Mouse (Mus musculus): ENCODE data around the gene Krt81. TPM values are rescaled to one million over a fixed set of nuclear protein-coding genes. Genes with fewer than 3 reads are reported as not detected.

Gene Krt81
- 0.29 TPM in 1 of 2 replicates, not detected in the other for total RNA-seq (2015)
- not detected in 2 replicates for total RNA-seq (2017)

- no peak for ATAC-seq (replicated peaks; ENCODE audit: poor library complexity)
Observed at GRCm38 (mm10) chr15:101463651-101464050, at the start of gene Krt81. TSS of gene Krt81 (minus strand) at chr15:101463751.

- no peak for ATAC-seq (replicated peaks; ENCODE audit: poor library complexity)
Observed at GRCm38 (mm10) chr15:101508247-101508646, 44.7 kb upstream of the Krt81 start.

- no peak for ATAC-seq (replicated peaks; ENCODE audit: poor library complexity)
Observed at GRCm38 (mm10) chr15:101506896-101507758, 43.6 kb upstream of the Krt81 start.

- ATAC-seq (replicated peaks; ENCODE audit: poor library complexity) = peak; percentile 44; the same call in 1 of the 2 replicates
Observed at GRCm38 (mm10) chr15:101497181-101497580, 33.6 kb upstream of the Krt81 start.

- no peak for ATAC-seq (replicated peaks; ENCODE audit: poor library complexity)
Observed at GRCm38 (mm10) chr15:101495266-101495665, 31.7 kb upstream of the Krt81 start.

- no peak for ATAC-seq (replicated peaks; ENCODE audit: poor library complexity)
Observed at GRCm38 (mm10) chr15:101494203-101494602, 30.7 kb upstream of the Krt81 start.

- ATAC-seq (replicated peaks; ENCODE audit: poor library complexity) = no peak
Observed at GRCm38 (mm10) chr15:101493713-101494112, 30.2 kb upstream of the Krt81 start.

GRCm38 (mm10) chr15:101492718-101493117 lies 29.2 kb upstream of the Krt81 start:
- ATAC-seq (replicated peaks; ENCODE audit: poor library complexity) = no peak

- ATAC-seq (replicated peaks; ENCODE audit: poor library complexity) = no peak
Observed at GRCm38 (mm10) chr15:101491431-101491830, 27.9 kb upstream of the Krt81 start, which contains the start of gene Krt83. TSS of gene Krt83 (minus strand) at chr15:101491512.

GRCm38 (mm10) chr15:101485911-101486635 lies 22.5 kb upstream of the Krt81 start:
- ATAC-seq (replicated peaks; ENCODE audit: poor library complexity) = no peak; the same call in 1 of the 2 replicates

GRCm38 (mm10) chr15:101484939-101485338 lies 21.4 kb upstream of the Krt81 start:
- ATAC-seq (replicated peaks; ENCODE audit: poor library complexity) = peak; percentile 76

- no peak for ATAC-seq (replicated peaks; ENCODE audit: poor library complexity)
Observed at GRCm38 (mm10) chr15:101483646-101484045, 20.1 kb upstream of the Krt81 start.

GRCm38 (mm10) chr15:101482056-101482455 lies 18.5 kb upstream of the Krt81 start:
- no peak for ATAC-seq (replicated peaks; ENCODE audit: poor library complexity)

- ATAC-seq (replicated peaks; ENCODE audit: poor library complexity) = no peak
Observed at GRCm38 (mm10) chr15:101479666-101480060, 16.1 kb upstream of the Krt81 start.

GRCm38 (mm10) chr15:101479007-101479665 lies 15.6 kb upstream of the Krt81 start:
- ATAC-seq (replicated peaks; ENCODE audit: poor library complexity) = peak; percentile 80

- peak; percentile 71 for ATAC-seq (replicated peaks; ENCODE audit: poor library complexity)
Observed at GRCm38 (mm10) chr15:101472952-101473528, 9.5 kb upstream of the Krt81 start, which contains the start of gene Krt86. TSS of gene Krt86 (plus strand) at chr15:101473478.

- ATAC-seq (replicated peaks; ENCODE audit: poor library complexity) = peak; percentile 60; the same call in 1 of the 2 replicates
Observed at GRCm38 (mm10) chr15:101469093-101469492, 5.5 kb upstream of the Krt81 start.

- no peak for ATAC-seq (replicated peaks; ENCODE audit: poor library complexity)
Observed at GRCm38 (mm10) chr15:101459283-101459682, 4.3 kb downstream of the Krt81 start.

GRCm38 (mm10) chr15:101458361-101458930 lies 5.1 kb downstream of the Krt81 start:
- ATAC-seq (replicated peaks; ENCODE audit: poor library complexity) = no peak

- no peak for ATAC-seq (replicated peaks; ENCODE audit: poor library complexity)
Observed at GRCm38 (mm10) chr15:101455891-101456290, 7.7 kb downstream of the Krt81 start.

Measured in megakaryocyte progenitor cell, adult 5-6 weeks (primary cell).